Mouse (Mus musculus) lung, adult 2 months (tissue): ENCODE measurements around the gene Olfr373. TPM values are rescaled to one million over a fixed set of nuclear protein-coding genes. Genes with fewer than 3 reads are reported as not detected.
A peak's percentile ranks its signal among the peaks of the same experiment; 100 is the strongest.

ENCODE experiments used
- DNase-seq: peaks from one replicate; pipeline ENCODE4 v3.0.0; 2022
- H3K4me1 ChIP-seq: fragments of 200-500 bp; 2 replicates; pipeline ENCODE4 v1.6.1; 2011; ENCODE audit warnings: low read length; ENCODE audit not compliant: control insufficient read depth, insufficient read depth
- H3K4me3 ChIP-seq: fragments of 200-500 bp; replicated peaks from 2 replicates; pipeline ENCODE3; 2011; ENCODE audit warnings: low read depth, mild to moderate bottlenecking, control low read depth, low read length; ENCODE audit errors: extremely low read depth
- CTCF ChIP-seq: fragments of 200-500 bp; IDR thresholded peaks from 2 replicates; pipeline ENCODE4 v1.5.1; 2011; ENCODE audit warnings: mild to moderate bottlenecking, low read length, control low read depth; ENCODE audit not compliant: insufficient read depth
- POLR2A ChIP-seq: fragments of 200-500 bp; IDR thresholded peaks from 2 replicates; pipeline ENCODE4 v1.6.1; 2011; ENCODE audit warnings: low read depth, mild to moderate bottlenecking, control low read depth, low read length, borderline replicate concordance; ENCODE audit errors: extremely low read depth
- WGBS: fragments of 180-500 bp; shearing (Covaris S2); methylation state at CpG from one replicate; pipeline ENCODE4 v1.1.7; 2018; 5-methylcytosine and 5-hydroxymethylcytosine counted together
- polyA plus RNA-seq: library from polyadenylated mRNA; depleted of rRNA; stranded (reverse); fragments of >200 nt; gene quantifications from 2 replicates; pipeline ENCODE4 v1.2.3, GENCODE M21; 2012; rRNA removed

Gene Olfr373
- polyA plus RNA-seq, 1 experiment = not detected

DNA sequence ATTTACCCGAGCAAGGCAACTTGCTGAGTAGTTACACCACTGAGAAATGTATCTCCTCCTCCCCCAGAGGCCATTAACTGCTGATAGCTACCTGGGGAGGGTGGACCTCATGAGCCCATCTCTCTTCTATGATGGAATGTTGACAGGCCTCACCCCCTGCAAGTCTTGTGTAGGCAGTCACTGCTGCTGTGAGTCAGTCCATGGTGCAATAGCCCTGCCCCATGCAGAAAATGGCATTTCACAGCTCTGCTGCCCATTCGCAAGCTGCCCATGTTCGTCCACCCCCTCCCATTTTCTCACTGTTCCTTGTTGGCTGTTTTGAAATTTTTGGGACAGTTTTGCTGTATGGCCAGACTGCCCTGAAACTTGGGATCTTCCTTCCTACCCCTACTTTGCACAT lies 62.5 kb downstream of the Olfr373 start:
- Histone ChIP-seq H3K4me1 (peaks cover 9% of the 10 kb centered on the region), H3K4me3 (no peak overlapping the region)
- no peak for DNase-seq
- TF ChIP-seq CTCF (no peak), POLR2A (no peak)
- WGBS = 70% methylated on average over 3 of the region's 3 CpGs

DNA sequence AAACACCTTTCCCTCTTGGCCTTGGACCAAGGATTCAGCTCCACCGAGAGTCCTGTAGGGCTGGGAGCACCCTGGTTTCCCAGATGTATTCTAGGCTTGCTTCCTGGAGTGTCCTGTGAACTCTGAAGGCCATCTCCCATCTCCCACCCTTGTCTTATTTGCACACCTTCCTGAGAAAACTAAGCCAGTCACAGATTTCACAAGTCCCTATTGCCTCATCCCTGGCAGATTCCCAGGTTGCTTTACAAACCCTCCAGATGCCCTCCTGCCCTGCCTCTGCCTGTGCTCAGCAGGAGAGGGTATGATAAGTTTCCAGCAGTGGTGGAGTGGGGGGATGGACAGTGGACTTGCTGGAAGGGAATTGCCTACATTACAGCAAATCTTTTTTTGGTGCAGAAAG lies 63.1 kb downstream of the Olfr373 start:
- H3K4me3 ChIP-seq = no peak overlapping the region
- peaks cover 9% of the 10 kb centered on the region for H3K4me1 ChIP-seq
- 26% methylated on average over 1 of the region's 1 CpGs for WGBS
- DNase-seq = peak; percentile 63
- no peak for TF ChIP-seq POLR2A
- no peak for TF ChIP-seq CTCF

DNA sequence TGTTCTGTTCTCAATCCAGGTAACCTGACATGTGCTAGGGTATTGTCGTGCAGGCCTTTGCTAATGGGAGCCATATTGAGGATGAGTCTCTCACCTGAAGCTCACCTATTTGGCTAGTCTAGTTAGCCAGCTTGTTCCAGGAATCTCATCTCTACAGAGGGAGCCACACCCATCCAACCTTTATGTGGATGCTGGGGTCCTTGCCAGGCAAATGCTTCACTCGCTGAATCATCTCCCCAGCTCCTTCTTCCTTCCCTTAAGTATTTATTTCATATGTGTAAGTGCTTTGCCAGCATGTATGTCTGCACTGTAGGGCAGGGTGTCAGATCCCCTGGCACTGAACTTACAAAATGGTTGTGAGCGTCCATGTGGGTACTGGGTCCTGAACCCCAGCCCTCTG lies 63.6 kb downstream of the Olfr373 start:
- DNase-seq = no peak
- H3K4me1 ChIP-seq = peaks cover 9% of the 10 kb centered on the region
- 66% methylated on average over 3 of the region's 3 CpGs for WGBS
- no peak overlapping the region for H3K4me3 ChIP-seq
- no peak for TF ChIP-seq POLR2A
- no peak for TF ChIP-seq CTCF

DNA sequence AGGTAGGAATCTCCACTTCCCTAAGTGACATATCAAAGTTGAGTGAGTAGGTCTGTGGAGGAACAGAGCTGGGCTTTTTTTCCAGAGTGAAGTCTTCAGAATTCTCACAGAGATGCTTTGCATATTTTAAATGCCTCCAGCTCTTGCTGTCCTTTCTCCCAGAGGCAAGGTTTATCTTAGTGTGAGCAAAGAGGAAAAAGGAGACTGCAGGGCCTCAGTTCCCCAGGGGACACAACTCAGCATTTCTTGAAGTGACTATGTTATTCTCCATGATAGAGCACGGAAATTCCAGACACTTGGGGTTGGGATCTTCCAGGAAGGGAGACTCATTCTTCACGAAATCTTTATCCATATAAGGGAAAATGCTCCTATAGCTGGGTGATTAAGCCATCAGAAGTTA lies 64.3 kb downstream of the Olfr373 start:
- no peak for DNase-seq
- TF ChIP-seq POLR2A (no peak), CTCF (no peak)
- Histone ChIP-seq H3K4me3 (no peak overlapping the region), H3K4me1 (peaks cover 7% of the 10 kb centered on the region)
- 65% methylated on average over 2 of the region's 2 CpGs for WGBS

DNA sequence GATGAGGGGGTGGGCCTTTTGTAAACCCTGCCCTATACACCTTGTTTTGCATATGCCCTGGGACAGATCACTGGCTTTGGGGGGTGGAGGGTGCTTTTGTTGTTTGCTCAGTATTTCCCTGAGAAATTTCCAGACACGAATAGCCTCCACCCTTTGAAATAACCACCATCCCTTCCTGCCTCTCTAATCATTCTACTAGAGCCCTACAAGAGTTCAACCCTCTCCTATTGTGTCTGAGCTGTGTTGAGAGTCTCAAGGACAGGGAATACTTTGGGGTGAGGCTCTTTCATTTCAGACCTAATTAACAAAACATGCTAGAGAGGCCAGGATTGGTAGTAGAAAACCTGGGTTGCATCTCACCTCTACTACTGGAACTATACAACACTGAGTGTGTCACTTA lies 66.1 kb downstream of the Olfr373 start:
- no peak for DNase-seq
- TF ChIP-seq CTCF (no peak), POLR2A (no peak)
- no peak overlapping the region for H3K4me3 ChIP-seq
- peaks cover 7% of the 10 kb centered on the region for H3K4me1 ChIP-seq
- WGBS = 33% methylated on average over 1 of the region's 1 CpGs

GRCm38 (mm10) chr8:72151418-72152078 lies 68.6 kb downstream of the Olfr373 start:
- WGBS = 68% methylated on average over 3 of the region's 3 CpGs
- H3K4me1 ChIP-seq = 0 out of 2 replicates have a peak, but pooled peaks cover under 1% of the 10 kb centered on the region
- TF ChIP-seq POLR2A = no peak
- TF ChIP-seq CTCF = no peak
- DNase-seq = no peak
- H3K4me3 ChIP-seq = no peak overlapping the region

Other genes starting within 250 kb of the Olfr373 start
- 0.27 and 0.50 TPM in 2 replicates for gene Zfp709, start 201.2 kb upstream of the Olfr373 start, polyA plus RNA-seq
- 0.57 and 0.96 TPM in 2 replicates for gene Zfp882, start 174.6 kb upstream of the Olfr373 start, polyA plus RNA-seq
- gene Zfp617, start 174.5 kb upstream of the Olfr373 start, polyA plus RNA-seq = 1.7 and 2.7 TPM in 2 replicates
- gene Zfp961, start 132.1 kb upstream of the Olfr373 start, polyA plus RNA-seq = 3.0 and 5.2 TPM in 2 replicates
- gene Cyp4f18, start 73.6 kb upstream of the Olfr373 start, polyA plus RNA-seq = 18.2 and 26.4 TPM in 2 replicates
- not detected in 2 replicates for gene Olfr372, start 42.0 kb upstream of the Olfr373 start, polyA plus RNA-seq
- not detected in 2 replicates for gene Olfr374, start 23.9 kb downstream of the Olfr373 start, polyA plus RNA-seq
- 139 and 170 TPM in 2 replicates for gene Tpm4, start 51.8 kb downstream of the Olfr373 start, polyA plus RNA-seq
- 39.1 and 67.4 TPM in 2 replicates for gene Rab8a, start 78.0 kb downstream of the Olfr373 start, polyA plus RNA-seq
- gene Hsh2d, start 106.5 kb downstream of the Olfr373 start, polyA plus RNA-seq = 1.6 and 1.8 TPM in 2 replicates
- 0.25 TPM in 1 of 2 replicates, not detected in the other for gene Cib3, start 129.7 kb downstream of the Olfr373 start, polyA plus RNA-seq
- gene Gm11034, start 130.5 kb downstream of the Olfr373 start, polyA plus RNA-seq = not detected in 2 replicates
- 35.9 and 50.0 TPM in 2 replicates for gene Fam32a, start 136.6 kb downstream of the Olfr373 start, polyA plus RNA-seq
- 67.5 and 78.6 TPM in 2 replicates for gene Ap1m1, start 156.8 kb downstream of the Olfr373 start, polyA plus RNA-seq
- gene Gm10282, start 222.1 kb downstream of the Olfr373 start, polyA plus RNA-seq = 0.53 and 1.8 TPM in 2 replicates
- 144 and 340 TPM in 2 replicates for gene Klf2, start 235.9 kb downstream of the Olfr373 start, polyA plus RNA-seq